Comparison of ENCODE assay signal across 8 mouse cellular contexts in the genomic region with DNA sequence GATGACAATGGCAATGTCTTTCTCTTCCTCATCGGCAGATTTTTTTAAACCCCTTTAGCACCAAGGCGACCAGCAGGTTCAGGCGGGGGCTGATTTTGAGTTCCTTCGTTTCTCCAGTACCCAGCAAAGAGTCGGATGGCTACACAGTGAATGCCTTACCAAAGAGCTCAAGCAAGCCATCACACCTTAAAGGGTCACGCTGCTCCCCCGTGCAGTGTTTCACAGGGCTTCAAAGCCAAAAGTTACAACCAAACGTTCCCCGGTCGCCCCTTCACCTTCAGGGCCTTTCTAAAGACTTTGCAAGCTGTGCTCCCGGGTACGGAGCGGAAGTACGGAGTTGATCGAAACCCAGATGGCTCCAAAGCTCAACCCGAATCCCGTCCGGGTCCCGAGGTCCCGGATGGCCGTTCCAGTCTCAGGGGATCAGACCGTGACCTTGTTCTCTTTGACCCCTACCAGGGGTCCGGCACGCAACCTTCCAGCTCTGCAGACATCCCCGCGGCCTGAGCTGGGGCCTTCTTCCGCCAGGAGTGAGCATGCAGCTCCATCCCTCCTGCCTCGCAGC. TPM values are rescaled to one million over a fixed set of nuclear protein-coding genes. Genes with fewer than 3 reads are reported as not detected.
DNase-seq lines count a peak whose midpoint lies in the region; ATAC-seq and TF ChIP-seq lines count a peak whose summit lies in the region.

No protein-coding gene starts in this region.

- intact Hi-C loops in gastrocnemius, postnatal 36 days (cut with DNase I) = no loop called here

- peak overlapping the region; percentile 82 for H3K4me2 ChIP-seq in hindbrain, embryonic 12.5 days (replicated peaks)

- H3K4me3 ChIP-seq in layer of hippocampus, adult 2 months = peak overlapping the region; percentile 79
- peak overlapping the region; percentile 90 for H3K4me3 ChIP-seq in bone marrow, adult 2 months (replicated peaks; ENCODE audit: control insufficient read depth, low read depth, low read length)
- peak overlapping the region; percentile 87 for H3K4me3 ChIP-seq in hindbrain, embryonic 12.5 days

- H3K9ac ChIP-seq in hindbrain, embryonic 12.5 days = peak overlapping the region; percentile 96

- TF ChIP-seq POLR2A in bone marrow, adult 2 months (IDR thresholded peaks at IDR 0.05; ENCODE audit: borderline replicate concordance, control insufficient read depth, low read depth, low read length) = no peak

- H3K9me3 ChIP-seq in hindbrain, embryonic 12.5 days (replicated peaks) = no peaks in the 10 kb centered on the region

- TF ChIP-seq CTCF in layer of hippocampus, adult 2 months (conservative IDR thresholded peaks at IDR 0.05) = no peak
- no peak for TF ChIP-seq CTCF in bone marrow, adult 2 months (IDR thresholded peaks at IDR 0.05; ENCODE audit: control insufficient read depth, insufficient read depth, low read length)

- DNase-seq in layer of hippocampus, adult 2 months (ENCODE audit: low spot score in 2 of 2) = no peak
- no peak for DNase-seq in layer of hippocampus, adult 9-10 months (ENCODE audit: low spot score)
- no peak for DNase-seq in urinary bladder, adult 2 months (ENCODE audit: low spot score)
- DNase-seq in cerebellum, postnatal 10 days = no peak
- no peak for DNase-seq in gastrocnemius, postnatal 36 days

- 0 out of 2 replicates have a peak, but pooled peaks cover 10% of the 10 kb centered on the region for H3K36me3 ChIP-seq in hindbrain, embryonic 12.5 days

- no peaks in the 10 kb centered on the region for H3K27me3 ChIP-seq in hindbrain, embryonic 12.5 days

- peak overlapping the region; percentile 100 for H3K27ac ChIP-seq in layer of hippocampus, adult 2 months
- peak overlapping the region; percentile 83 for H3K27ac ChIP-seq in bone marrow, adult 2 months (ENCODE audit: control insufficient read depth, insufficient read depth, low read depth, low read length, poor library complexity)
- peak overlapping the region; percentile 94 for H3K27ac ChIP-seq in hindbrain, embryonic 12.5 days

- no peak for ATAC-seq in hindbrain, embryonic 12.5 days (ENCODE audit: low FRiP score)
- ATAC-seq in megakaryocyte progenitor cell, adult 5-6 weeks (replicated peaks; ENCODE audit: poor library complexity) = peak; percentile 23

- under 1% methylated on average over 28 of the region's 28 CpGs for WGBS in bone marrow, adult 2 months
- WGBS in hindbrain, embryonic 12.5 days = under 1% methylated on average over 28 of the region's 28 CpGs

- no peaks in the 10 kb centered on the region; the same call in 1 of the 2 replicates for H3K4me1 ChIP-seq in bone marrow, adult 2 months (ENCODE audit: control insufficient read depth, insufficient read depth, low read length)
- H3K4me1 ChIP-seq in hindbrain, embryonic 12.5 days = peaks cover 32% of the 10 kb centered on the region

RNA-seq across cellular contexts. Expression of gene Atp5c1, which starts 0.5 kb away (rescaled TPM):
- total RNA-seq in layer of hippocampus, adult 2 months (2021) = 100 to 1,000 TPM; 246 to 250 TPM
- 71.5 and 128 TPM in 2 replicates for polyA plus RNA-seq in bone marrow, adult 2 months (2011; ENCODE audit: insufficient read depth, insufficient read length, low replicate concordance, missing spikeins)
- polyA plus RNA-seq in hindbrain, embryonic 12.5 days (2016; fragmentation: Nextera tagmentation; extraction: Ambion mirVana) = 467 and 468 TPM in 2 replicates
- total RNA-seq in megakaryocyte progenitor cell, adult 5-6 weeks (2015) = 559 and 601 TPM in 2 replicates
- total RNA-seq in megakaryocyte progenitor cell, adult 5-6 weeks (2017) = 468 and 493 TPM in 2 replicates
- polyA plus RNA-seq in urinary bladder, adult 2 months (2012; rRNA removed) = 350 and 383 TPM in 2 replicates
- total RNA-seq in gastrocnemius, postnatal 36 days (2021) = 100 to 1,000 TPM; 760 to 854 TPM

RNA-seq across cellular contexts. Expression of gene Kin, which starts 0.6 kb away (rescaled TPM):
- total RNA-seq in layer of hippocampus, adult 2 months (2021) = 10 to 100 TPM; 11.2 to 12.1 TPM
- polyA plus RNA-seq in bone marrow, adult 2 months (2011; ENCODE audit: insufficient read depth, insufficient read length, low replicate concordance, missing spikeins) = 54.6 and 81.6 TPM in 2 replicates
- polyA plus RNA-seq in hindbrain, embryonic 12.5 days (2016; fragmentation: Nextera tagmentation; extraction: Ambion mirVana) = 39.4 and 42.1 TPM in 2 replicates
- total RNA-seq in megakaryocyte progenitor cell, adult 5-6 weeks (2015) = 23.0 and 27.1 TPM in 2 replicates
- 29.6 and 34.4 TPM in 2 replicates for total RNA-seq in megakaryocyte progenitor cell, adult 5-6 weeks (2017)
- polyA plus RNA-seq in urinary bladder, adult 2 months (2012; rRNA removed) = 16.3 and 18.8 TPM in 2 replicates
- 1 to 10 TPM; 4.4 to 5.4 TPM for total RNA-seq in gastrocnemius, postnatal 36 days (2021)

RNA-seq across cellular contexts. Expression of gene Taf3, which starts 31.4 kb away (rescaled TPM):
- 10 to 100 TPM; 13.9 to 15.4 TPM for total RNA-seq in layer of hippocampus, adult 2 months (2021)
- polyA plus RNA-seq in bone marrow, adult 2 months (2011; ENCODE audit: insufficient read depth, insufficient read length, low replicate concordance, missing spikeins) = 6.5 and 7.9 TPM in 2 replicates
- polyA plus RNA-seq in hindbrain, embryonic 12.5 days (2016; fragmentation: Nextera tagmentation; extraction: Ambion mirVana) = 17.3 and 17.6 TPM in 2 replicates
- total RNA-seq in megakaryocyte progenitor cell, adult 5-6 weeks (2015) = 20.1 and 21.5 TPM in 2 replicates
- total RNA-seq in megakaryocyte progenitor cell, adult 5-6 weeks (2017) = 6.7 and 11.7 TPM in 2 replicates
- polyA plus RNA-seq in urinary bladder, adult 2 months (2012; rRNA removed) = 13.2 and 13.8 TPM in 2 replicates
- total RNA-seq in gastrocnemius, postnatal 36 days (2021) = 1 to 10 TPM; 6.3 to 7.7 TPM

RNA-seq across cellular contexts. Expression of gene Itih2, which starts 51.4 kb away (rescaled TPM):
- total RNA-seq in layer of hippocampus, adult 2 months (2021) = 1 to 10 TPM; 1.7 to 2.1 TPM
- polyA plus RNA-seq in bone marrow, adult 2 months (2011; ENCODE audit: insufficient read depth, insufficient read length, low replicate concordance, missing spikeins) = 1.1 and 1.7 TPM in 2 replicates
- polyA plus RNA-seq in hindbrain, embryonic 12.5 days (2016; fragmentation: Nextera tagmentation; extraction: Ambion mirVana) = 0.76 and 0.93 TPM in 2 replicates
- not detected in 2 replicates for total RNA-seq in megakaryocyte progenitor cell, adult 5-6 weeks (2015)
- total RNA-seq in megakaryocyte progenitor cell, adult 5-6 weeks (2017) = not detected in 2 replicates
- 3.4 and 4.2 TPM in 2 replicates for polyA plus RNA-seq in urinary bladder, adult 2 months (2012; rRNA removed)
- total RNA-seq in gastrocnemius, postnatal 36 days (2021) = under 1 TPM; 0.36 to 0.69 TPM
